Mouse (Mus musculus) midbrain, embryonic 14.5 days (tissue): Measurements from ENCODE around the gene Sh3yl1. TPM values are rescaled to one million over a fixed set of nuclear protein-coding genes. Genes with fewer than 3 reads are reported as not detected.

Experiments used
- ATAC-seq: fragments of 200-750 bp; cut with Nextera tagmentation; 2 replicates; pipeline ENCODE4 v1.8.0; 2017; ENCODE audit warnings: moderate number of reproducible peaks, moderate library complexity; ENCODE audit not compliant: low FRiP score, low TSS enrichment
- DNase-seq: peaks from one replicate; pipeline ENCODE4 v3.0.0-alpha.2; 2015
- H3K27ac ChIP-seq: fragments of 300-500 bp; sonication (generic); replicated peaks from 2 replicates; pipeline ENCODE4 v1.5.1; 2014; ENCODE audit warnings: mild to moderate bottlenecking, low read depth, low read length, moderate library complexity
- H3K27me3 ChIP-seq: fragments of 300-500 bp; sonication (generic); 2 replicates; pipeline ENCODE4 v1.6.1; 2014; ENCODE audit warnings: low read length, control low read depth, mixed read lengths; ENCODE audit not compliant: control insufficient read depth, insufficient read depth
- H3K36me3 ChIP-seq: fragments of 300-500 bp; sonication (generic); 2 replicates; pipeline ENCODE4 v1.6.1; 2014; ENCODE audit warnings: low read length, control low read depth; ENCODE audit not compliant: control insufficient read depth, insufficient read depth
- H3K4me1 ChIP-seq: fragments of 300-500 bp; sonication (generic); 2 replicates; pipeline ENCODE4 v1.6.1; 2014; ENCODE audit warnings: mild to moderate bottlenecking, antibody characterized with exemption, low read length, control low read depth; ENCODE audit not compliant: control insufficient read depth, insufficient read depth
- H3K4me2 ChIP-seq: fragments of 300-500 bp; sonication (generic); 2 replicates; pipeline ENCODE4 v1.6.1; 2014; ENCODE audit warnings: mild to moderate bottlenecking, low read length, moderate library complexity
- H3K4me3 ChIP-seq: fragments of 300-500 bp; sonication (generic); replicated peaks from 2 replicates; pipeline ENCODE4 v1.5.1; 2014; ENCODE audit warnings: low read depth, low read length
- H3K9ac ChIP-seq: fragments of 300-500 bp; sonication (generic); replicated peaks from 2 replicates; pipeline ENCODE4 v1.6.1; 2014; ENCODE audit warnings: mild to moderate bottlenecking, low read length, moderate library complexity
- H3K9me3 ChIP-seq: fragments of 300-500 bp; sonication (generic); 2 replicates; pipeline ENCODE4 v1.6.1; 2016; ENCODE audit warnings: low read length, control low read depth, mixed read lengths; ENCODE audit not compliant: control insufficient read depth
- WGBS: fragments of 180-500 bp; shearing (Covaris S2); extraction: QIAGEN DNeasy Blood & Tissue Kit; methylation state at CpG from one replicate; pipeline ENCODE4 v1.1.7; 2014; 5-methylcytosine and 5-hydroxymethylcytosine counted together
- polyA plus RNA-seq: library from polyadenylated mRNA; unstranded; fragments of >200 nt; fragmentation: Nextera tagmentation; extraction: Ambion mirVana; gene quantifications from 2 replicates; pipeline ENCODE4 v1.2.1, GENCODE M21; 2014

The Sh3yl1 gene
- polyA plus RNA-seq, 1 experiment from 2014 or later = 47.5 TPM

DNA sequence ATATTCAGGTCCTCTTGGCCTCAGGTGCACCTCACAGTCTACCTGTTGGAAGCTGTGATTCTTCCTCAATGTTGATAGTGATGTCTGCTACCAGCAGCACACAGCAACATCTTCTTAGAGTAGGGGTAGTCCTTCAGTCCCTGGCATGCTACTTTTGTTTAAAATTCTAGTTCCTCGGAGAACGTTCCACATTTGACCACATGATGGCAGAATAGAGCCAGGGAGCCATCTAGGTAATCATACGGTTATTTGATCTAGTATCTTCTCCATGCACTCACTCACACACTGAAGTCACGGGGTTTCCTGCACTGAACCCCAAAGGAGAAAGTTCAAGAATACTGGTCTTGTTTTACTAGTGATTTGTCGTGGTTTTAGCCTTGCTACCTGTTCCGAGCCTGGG lies 96.7 kb downstream of the Sh3yl1 start:
- H3K27ac ChIP-seq = no peak overlapping the region
- H3K4me2 ChIP-seq = no peak overlapping the region
- H3K36me3 ChIP-seq = no peaks in the 10 kb centered on the region
- no peaks in the 10 kb centered on the region for H3K9me3 ChIP-seq
- no peak overlapping the region for H3K4me3 ChIP-seq
- no peaks in the 10 kb centered on the region for H3K4me1 ChIP-seq
- H3K9ac ChIP-seq = no peak overlapping the region
- no peak for ATAC-seq
- H3K27me3 ChIP-seq = no peaks in the 10 kb centered on the region
- DNase-seq = peak; percentile 52
- 32% methylated on average over 6 of the region's 6 CpGs for WGBS

Other genes with a start within 250 kb of the Sh3yl1 start
- gene Alkal2, start 27.3 kb upstream of the Sh3yl1 start, polyA plus RNA-seq = 0.58 TPM in 1 of 2 replicates, not detected in the other
- gene Acp1, start 79 bp upstream of the Sh3yl1 start, polyA plus RNA-seq = 135 and 138 TPM in 2 replicates
- 0.11 TPM in 1 of 2 replicates, not detected in the other for gene Fam110c, start 162.2 kb downstream of the Sh3yl1 start, polyA plus RNA-seq